Mouse (Mus musculus) E14TG2a.4 (cell line): ENCODE data around the gene Gpr107.

ENCODE experiments used
- CTCF ChIP-seq: conservative IDR thresholded peaks from 2 replicates; pipeline ENCODE4 v1.5.1; 2014; ENCODE audit warnings: low read length
- NANOG ChIP-seq: IDR thresholded peaks from 2 replicates; pipeline ENCODE4 v1.6.1; 2014; ENCODE audit warnings: borderline replicate concordance, low read length, mixed read lengths
- POU5F1 ChIP-seq: IDR thresholded peaks from 2 replicates; pipeline ENCODE4 v1.6.1; 2014; ENCODE audit warnings: low read length, borderline replicate concordance

DNA sequence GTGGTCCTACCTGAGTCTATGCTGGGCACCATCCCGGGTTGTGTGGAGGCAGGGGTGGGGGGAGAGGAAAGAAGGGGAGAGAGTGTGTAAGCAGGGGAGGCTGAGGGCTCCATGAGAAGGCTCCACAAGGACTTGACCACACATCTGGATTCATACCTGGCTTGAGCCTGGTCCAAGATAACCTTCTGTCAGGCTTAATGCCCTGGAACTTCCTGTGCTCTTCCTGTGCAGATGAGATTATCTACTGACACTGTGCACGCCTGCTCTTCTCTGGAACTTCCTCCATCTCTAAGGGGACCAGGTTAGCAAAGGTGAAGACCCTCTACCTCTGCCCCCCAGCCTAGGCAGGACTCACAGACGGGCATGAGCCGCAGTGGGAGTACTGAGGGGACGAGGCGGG, 96.7 kb downstream of the Gpr107 start:
- TF ChIP-seq CTCF: no peak
- TF ChIP-seq POU5F1: no peak
- no peak for TF ChIP-seq NANOG
